Mouse (Mus musculus) yolk sac, embryonic 10.5 days (tissue): ENCODE measurements around the gene Capn15.

Experiments
- DNase-seq: peaks from one replicate; pipeline ENCODE4 v3.0.0-alpha.2; 2017; ENCODE audit warnings: low spot score

Gene Capn15

DNA sequence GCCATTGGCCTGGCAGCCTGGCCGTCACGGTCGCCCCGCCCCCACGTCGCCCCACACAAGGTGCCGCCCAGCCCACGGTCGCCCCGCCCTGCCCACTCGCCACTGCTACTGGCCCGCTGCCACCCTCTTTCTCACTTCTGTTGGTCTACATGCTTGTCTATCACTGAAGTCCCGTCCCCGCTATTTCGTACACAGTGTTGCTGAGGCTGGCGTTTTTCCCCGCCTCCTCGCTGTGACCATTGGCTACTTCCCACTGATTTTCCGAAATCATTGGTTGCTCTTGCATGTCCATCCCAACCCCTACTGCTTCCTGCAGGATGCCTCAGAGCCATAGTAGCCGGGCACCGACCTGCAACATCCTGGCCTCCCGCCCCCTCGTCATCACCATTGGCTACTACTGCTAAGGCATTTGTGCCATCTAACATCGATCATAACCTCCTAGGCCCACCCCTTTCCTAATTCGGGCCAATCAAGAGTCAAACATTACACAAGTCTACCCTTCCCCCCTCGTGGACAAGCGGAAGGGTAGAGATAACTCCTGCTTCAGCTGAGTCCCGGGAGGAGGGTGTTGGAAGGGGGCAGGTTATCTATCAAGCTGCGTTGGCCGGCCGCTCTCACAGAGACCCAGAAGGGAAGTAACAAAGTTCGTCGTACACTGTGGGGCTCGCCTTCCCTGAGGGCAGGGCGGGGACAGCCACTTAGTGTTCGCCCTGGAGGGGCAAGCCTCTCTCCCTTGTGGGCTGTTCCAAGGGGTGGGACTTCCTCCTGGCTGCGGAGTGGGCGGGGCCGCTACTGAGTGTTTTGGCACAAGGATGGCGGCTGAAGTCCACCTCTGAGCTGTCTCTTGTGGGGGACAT is 65.6 kb downstream of the Capn15 start:
- DNase-seq = peak; percentile 100

GRCm38 (mm10) chr17:25919144-25919785 is 66.3 kb downstream of the Capn15 start, which contains the start of gene Rab40c:
Gene Rab40c (minus strand): TSS chr17:25919727.
- DNase-seq = no peak

- no peak for DNase-seq
These were observed 67.4 kb downstream of the Capn15 start for GRCm38 (mm10) chr17:25918037-25918750.

GRCm38 (mm10) chr17:25916931-25917647 is 68.5 kb downstream of the Capn15 start:
- no peak for DNase-seq

- DNase-seq = no peak
These were observed 71.3 kb downstream of the Capn15 start for GRCm38 (mm10) chr17:25914295-25914694.

GRCm38 (mm10) chr17:25913877-25914275 is 71.7 kb downstream of the Capn15 start:
- DNase-seq = no peak

- peak; percentile 12 for DNase-seq
These were observed 72.3 kb downstream of the Capn15 start for GRCm38 (mm10) chr17:25913186-25913876.

DNA sequence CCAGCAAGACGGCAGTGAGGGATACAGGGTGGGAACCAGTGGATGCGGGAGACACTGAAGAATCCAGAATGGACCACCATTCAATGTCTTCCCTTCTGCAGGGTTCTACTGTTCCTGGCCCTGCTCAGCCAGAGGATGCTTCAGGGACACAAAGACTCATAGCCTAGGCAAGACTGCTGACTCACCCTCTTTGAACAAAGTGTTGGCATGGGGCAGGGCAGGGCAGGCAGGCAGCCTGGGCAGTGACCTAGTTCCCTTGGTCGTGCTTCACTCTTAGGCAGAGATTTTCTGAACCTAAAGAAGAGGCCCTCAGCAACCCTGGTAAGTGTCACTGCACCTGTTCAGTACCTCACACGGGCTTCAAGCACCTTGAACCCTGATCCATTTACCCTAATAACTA is 73.8 kb downstream of the Capn15 start:
- DNase-seq = no peak
